Mouse (Mus musculus) heart, postnatal 0 days (tissue): Measurements from ENCODE around the gene Kcnk10.

Experiments used
- CTCF ChIP-seq: IDR thresholded peaks from 2 replicates; pipeline ENCODE4 v1.5.1; 2016; ENCODE audit warnings: antibody characterized with exemption, control low read depth, low read depth
- EP300 ChIP-seq: IDR thresholded peaks from 2 replicates; pipeline ENCODE4 v1.6.1; 2016; ENCODE audit warnings: antibody characterized with exemption, low read depth

DNA sequence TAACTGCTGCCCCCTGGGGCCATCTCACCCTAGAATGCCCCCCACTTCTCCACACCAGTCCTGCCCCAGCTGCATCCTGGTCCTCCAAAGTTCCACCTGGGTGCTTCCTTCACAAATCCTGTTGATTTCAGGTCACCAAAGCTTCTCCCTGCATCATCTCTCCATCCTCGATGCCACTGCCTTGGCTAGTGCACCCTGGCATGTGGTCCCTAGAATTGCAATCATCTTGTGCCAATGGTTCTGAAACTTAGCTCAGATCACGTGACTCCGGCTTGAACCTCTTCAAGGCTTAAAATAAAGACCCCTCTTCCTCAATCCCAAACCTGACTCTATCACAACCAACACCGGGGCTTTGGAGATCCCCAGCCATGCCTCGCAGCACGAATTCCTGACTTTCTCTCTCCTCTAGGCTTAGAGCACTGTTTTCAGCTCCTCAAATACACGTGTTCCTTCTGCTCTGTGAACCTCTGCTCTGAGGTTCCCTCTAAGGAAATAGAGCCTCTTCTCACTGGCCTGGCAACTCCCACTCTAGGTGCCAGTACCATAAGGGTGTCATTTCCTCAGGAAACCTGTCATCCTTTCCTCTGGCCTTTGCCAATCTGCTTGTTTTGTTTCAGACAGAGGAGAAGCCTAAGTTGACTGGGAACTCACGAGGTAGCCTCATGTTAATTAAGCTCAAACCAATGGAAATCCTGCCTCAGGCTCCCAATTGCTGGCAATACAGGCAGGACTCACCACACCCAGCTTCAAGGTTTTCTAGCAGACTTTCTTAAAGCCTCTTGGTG lies 6.0 kb downstream of the Kcnk10 start:
- no peak for TF ChIP-seq EP300
- TF ChIP-seq CTCF, result no peak
